Mouse (Mus musculus): ENCODE measurements at regions not wholly inside any gene's neighbourhood (a gene's known extent, or its start where the extent isn't known, plus 50 kb on each side); places are given as distances from the start of the nearest gene placed in this dataset.

DNA sequence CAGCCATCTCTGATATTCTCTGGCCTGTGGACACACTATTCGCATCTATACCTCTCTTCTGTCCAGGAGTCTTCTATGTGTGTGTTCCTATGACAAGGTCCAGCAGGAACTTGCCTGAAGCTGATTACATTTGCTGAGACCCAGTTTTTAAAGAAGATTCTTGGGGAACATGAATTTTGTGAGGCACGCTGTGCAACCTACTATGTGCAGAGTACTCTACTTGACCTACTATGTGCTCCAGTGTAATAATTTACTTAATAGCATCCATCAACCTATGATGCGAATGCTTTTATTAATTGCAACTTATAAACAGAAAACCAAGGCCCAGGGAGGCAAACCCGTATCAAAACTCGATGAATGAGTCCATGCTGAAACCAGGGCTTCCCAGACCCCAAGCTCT is 231.4 kb downstream of the Tex36 start:
- no peak for DNase-seq

DNA sequence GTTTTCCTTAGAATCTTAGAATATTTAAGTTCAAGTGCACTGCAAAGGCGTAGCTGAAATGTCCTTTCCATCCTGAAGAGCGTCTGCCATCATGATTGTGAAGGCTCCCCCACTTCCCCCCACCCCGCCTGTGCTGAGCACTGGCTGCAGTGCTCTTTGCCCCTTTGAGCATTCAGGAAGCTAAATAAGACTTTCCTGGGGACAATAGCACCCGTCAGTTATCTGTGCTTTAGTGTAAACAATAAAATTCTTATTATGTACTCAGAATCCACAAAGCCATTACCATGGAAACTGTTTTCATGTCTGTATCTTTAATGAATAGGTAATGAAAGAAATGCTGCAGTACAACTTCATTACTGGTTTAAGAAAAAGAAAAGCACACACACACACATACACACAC is 237.4 kb downstream of the Tex36 start:
- no peak for DNase-seq

DNA sequence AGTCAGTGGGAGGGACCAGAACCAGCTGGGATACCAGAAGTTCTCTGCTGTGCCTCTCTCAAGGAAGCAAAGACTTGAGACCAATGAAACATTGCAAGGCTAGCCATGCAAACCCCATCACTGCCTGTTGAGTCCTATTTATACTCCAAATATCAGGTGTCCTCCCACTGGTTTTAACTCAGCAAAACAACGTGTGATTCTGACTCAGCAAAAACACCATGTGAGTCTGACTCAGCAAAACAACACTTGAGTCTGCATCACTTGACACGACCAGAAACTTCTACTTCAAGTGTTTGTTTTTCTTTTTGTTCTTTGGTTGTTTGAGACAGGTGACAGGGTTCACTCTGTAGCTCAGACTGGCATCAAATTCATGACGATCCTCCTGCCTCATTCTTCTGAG is 204.6 kb upstream of the Ctbp2 start:
- no peak for DNase-seq

DNA sequence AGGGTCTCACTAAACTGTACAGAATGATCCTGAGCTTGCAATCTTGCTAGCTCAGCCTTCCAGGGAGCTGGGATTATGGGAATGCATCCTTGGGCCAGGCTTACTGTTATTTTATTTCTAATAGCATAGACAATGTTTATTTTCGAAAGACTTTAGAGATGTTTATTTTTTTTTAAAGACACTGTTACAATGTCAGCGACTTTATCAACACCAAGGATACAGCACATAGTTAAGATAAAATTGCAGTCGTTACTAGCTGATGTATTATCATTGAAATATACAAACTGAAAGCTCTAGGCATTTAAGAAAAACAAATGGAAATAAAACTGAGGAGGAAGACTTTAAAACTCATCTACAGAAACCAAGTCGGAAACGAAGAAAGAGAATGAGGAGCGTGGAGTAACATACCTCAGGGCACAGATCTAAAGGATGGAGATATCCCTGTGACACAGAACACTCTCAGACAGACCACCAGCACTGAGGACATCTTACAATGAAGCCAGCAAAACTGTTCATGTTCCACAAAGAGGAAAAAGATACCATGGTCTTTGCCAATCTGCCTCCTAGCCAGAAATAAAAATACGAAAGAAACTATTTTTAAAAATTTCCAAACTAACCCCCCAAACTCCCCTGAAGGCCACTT is 201.5 kb upstream of the Ctbp2 start:
- no peak for DNase-seq

DNA sequence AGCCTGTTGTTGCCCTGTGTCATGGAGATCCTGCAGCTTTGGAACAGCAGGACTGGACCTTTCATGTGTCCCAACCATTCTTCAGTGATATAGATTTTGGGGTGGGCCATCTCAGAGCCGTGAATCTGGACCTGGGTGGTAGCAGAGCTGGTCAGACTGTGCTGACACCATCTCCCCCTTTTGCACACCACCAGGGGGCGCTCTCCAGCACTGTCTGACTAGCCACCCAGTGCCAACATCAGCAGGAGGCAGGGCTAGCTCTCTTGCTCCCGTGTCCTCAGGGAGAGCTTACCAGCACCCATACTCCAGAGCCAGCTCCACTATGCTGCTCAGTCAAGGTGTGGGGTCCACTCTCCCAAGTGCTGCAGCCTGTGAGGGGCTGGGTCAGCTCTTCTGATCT is 199.8 kb upstream of the Ctbp2 start:
- DNase-seq = no peak

DNA sequence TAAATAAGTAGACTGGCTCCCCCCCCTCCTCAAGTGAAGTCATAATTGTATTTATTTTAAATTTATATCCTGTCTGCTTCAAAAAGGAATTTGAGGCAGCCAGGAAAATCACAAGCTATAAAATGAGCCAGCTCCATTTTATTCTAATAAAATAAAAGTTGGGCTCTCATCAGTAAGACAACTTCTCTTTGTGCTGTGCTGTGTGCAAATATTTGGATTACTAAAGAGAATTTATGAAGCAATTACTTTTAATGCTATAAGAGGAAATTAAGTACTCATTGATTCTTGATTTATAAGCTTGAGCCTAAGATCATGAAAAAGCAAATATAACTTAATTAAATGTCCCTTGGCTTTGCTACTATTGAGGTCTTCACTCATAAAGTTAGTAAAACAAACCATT is 193.4 kb upstream of the Ctbp2 start:
- DNase-seq = no peak

DNA sequence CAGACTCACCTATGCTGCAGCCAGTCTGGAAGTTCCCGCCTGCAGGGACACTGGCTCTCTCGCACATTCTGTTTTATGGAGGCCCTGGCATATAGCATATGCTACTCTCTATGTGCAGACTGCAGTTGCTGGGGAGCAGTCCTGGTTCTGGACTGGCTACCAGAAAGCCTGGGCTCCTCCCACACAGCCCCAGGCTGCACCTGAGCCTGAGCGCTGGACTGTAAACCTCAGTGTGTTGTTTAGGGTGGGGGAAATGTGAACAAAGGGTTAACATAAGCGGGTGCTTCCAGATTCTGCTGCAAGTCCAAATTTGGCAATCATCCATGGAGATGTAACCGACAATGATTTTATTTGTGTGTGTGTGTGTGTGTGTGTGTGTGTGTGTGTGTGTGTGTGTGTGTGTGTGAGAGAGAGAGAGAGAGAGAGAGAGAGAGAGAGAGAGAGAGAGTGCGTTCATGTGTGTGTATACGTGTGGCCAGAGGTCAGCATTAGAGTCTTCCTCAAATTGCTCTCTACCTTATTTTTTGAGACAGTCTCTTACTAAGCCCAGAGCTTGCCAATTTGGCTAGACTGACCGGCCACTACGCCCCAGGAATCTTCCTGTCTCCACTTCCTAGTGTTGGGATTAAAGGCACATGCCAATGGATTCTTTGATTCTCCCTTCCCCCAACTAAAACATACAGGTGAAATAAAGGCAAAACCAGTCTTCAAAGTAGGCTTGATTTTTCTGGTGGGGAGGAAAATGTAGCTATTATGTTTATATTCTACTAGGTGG is 192.7 kb upstream of the Ctbp2 start:
- DNase-seq = peak; percentile 5

DNA sequence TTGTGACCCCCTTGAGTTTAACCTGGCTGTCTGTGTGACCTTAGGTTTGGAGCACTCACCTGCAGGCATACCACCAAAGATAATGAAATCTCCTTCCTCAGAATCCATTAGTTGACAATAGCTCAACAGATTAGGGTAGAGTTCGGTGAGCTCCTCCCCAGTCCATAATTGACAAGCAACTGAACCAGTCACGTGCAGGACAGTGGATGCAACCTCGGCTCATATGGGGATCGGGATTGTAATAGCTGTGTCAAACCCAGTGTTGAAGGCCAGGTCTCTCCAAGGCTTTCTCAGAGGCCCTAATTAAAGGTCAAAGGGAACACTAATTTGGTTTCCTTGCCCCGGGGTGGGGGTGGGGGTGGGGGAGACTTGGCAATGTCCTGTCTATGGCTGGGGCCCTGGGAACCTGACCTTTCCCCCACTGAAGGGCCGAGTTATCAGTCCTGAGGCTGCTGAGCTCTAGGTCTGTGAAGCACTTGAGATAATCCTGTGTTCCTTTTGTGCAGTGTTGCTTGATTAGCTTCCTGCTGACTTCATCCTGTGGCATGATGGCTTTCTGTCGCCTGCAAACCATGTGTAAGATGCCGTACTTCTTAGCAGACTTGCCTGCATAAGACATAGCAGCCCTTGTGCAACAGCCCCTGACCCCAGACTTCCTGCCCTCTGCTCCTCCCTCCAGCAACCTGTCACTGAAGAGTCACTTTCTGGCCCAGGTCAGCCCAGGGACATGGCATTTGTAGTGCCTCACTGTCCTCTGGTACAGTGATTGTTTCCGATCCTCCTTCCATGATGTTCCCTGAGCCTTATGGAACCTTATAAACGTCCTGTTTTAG is 191.3 kb upstream of the Ctbp2 start:
- DNase-seq = no peak

DNA sequence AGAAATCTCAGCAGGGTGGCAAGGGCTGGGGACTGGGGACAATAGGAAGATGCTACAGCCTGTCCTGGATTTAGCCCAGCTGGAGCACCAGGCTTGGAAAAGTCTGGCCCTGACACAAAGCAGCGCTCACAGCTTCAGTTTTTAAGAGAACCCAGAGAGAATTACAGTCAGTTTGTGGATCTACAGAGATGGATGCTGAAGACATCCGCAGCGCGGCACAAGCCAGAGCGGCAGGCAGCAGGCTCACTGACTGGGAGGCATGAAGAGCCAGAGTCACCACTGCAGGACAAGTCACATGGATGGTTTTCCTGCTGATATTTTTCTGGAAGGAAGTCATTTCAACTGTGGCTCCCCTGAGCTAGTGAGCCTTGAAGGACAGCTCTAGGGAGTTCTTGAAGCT is 189.0 kb upstream of the Ctbp2 start:
- DNase-seq = no peak

DNA sequence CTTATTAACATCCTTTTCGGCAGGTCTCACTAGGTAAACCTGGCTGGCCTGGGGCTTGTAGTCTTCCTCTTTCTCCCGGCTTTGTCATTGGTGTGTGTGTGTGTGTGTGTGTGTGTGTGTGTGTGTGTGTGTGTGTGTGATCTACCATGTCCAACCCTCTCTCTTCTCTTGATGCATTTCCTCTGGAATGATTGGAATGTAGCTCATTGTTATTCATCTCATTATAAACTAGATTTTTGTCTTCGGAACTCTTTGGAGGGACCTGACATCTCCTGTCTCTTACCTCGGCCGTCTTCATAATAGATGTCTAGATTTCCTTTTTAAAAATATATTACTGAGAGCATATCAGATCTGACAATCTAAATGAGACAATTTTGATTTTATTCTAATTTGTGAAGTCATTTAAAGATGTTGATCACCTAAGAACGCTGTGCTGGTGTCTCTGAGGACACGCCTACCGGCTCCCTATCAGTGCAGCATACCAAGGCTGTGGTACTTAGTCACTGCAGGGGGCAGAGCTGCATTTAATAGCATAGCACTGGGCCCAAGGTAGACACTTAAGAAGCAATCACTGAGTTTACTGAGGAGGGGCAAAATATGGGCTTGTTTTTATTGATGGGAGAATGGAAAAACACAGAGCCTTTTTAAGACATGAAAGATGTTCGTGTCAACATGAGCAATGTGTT is 187.1 kb upstream of the Ctbp2 start:
- DNase-seq = no peak

DNA sequence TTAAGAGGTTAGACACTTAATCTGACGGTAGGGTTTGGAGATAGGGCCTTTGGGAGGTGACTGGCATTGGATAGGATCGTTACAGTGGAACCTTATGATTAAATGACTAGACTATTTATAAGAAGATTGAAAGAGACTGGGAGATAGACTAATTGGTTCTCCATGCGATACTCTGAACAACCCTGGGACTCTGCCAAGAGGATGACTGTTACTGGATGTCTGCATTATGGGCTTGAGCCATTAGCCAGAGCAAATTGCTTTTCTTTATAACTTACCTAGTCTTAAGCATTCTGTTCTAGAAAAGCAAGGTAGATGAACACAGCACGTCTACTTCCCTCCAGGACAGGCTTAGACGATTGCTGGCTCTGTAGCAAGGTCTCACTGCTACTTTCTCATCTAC is 180.3 kb upstream of the Ctbp2 start:
- DNase-seq = no peak

DNA sequence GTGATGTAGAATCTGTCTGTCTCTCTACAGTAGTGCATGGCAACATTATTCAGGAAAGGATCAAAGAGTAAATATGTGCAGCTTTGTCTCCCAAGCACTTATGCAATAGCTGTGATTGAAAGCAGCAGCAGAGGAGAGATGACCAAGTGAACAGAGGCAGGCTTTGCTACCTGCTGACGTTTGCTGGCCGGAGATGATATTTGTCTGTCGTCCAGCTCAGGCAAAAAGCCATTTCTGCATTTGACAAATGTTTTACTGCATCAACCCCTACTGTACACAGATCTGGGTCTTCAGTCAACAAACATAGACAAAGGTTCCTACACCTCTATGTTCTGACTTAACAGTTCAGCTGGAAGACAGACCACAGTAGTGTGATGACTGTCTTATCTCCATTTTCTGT is 166.3 kb upstream of the Ctbp2 start:
- DNase-seq = no peak

DNA sequence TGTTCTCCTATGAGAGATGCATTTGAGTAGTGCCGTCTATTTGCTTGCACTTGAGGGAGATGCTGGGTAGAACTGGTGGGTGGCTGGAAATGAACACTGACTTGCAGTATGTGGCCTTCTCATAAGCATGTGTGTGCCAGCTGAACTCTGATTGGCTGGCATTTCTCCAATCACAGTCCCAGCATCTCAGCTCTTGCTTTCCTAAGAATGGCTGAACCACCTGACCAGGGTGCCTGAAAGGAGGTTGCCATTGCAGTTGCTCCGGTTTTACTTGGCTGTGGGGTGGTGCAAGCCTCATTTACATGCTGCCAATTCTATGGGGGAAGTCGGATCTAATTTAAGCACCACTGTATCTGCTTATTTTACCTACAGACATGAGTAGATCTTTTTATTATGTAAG is 164.1 kb upstream of the Ctbp2 start:
- no peak for DNase-seq

DNA sequence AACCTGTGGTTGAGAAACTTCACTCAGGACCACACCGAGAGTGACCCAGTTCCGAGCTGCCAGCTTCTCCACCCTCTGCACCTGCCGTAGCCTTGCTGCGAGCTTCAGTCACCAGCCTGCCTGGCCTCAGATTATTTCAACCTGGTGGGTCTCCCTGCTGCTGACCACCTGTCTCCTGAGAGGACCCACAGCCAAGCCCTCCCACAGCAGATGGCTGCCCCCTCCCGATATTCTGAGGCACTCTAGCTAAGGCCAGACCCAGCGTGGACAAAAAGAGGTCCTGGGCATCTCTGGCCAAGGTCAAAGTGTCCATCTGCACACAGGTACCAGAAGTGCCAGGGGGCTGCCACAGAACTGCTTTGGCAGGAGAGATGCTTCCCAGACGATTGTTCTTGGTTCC is 162.7 kb upstream of the Ctbp2 start:
- DNase-seq = no peak

DNA sequence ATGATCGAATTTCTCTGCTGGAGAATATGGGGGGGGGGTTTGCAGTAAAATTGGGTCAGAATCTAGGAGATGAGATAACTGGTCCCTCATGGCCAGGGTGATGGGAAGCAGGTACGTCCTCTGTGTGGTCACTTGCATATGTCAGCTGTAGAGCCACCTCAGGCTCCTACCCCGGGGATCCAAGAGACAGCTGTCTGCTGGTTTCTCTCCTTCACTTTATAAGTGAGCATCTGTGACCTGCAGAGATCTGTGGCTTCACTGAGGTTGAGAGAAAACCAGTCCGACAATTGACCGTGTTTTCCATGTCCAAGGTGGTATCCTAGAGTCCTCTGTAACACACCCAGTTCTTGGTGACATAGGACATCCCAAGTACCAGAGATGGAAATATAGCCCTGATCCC is 162.1 kb upstream of the Ctbp2 start:
- no peak for DNase-seq

DNA sequence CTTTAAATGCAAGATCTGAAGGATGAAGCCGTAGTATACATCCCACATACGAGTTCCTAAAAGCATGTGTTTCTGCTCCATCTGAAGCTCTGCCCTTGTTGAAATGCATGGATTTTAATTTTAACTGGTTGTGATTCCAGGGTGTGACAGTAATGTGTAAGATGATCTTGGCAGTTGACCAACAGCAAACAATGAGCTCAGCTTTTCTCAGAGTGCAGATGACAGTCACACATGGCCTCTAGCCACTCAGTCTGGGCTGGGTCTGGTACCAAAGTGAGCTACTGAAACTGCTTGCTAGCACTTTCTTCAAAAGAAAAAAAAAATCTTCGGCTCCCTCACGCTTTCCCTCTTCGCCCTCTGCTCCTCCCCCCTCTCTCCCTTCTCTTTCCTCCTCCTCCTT is 138.0 kb upstream of the Ctbp2 start:
- no peak for DNase-seq

DNA sequence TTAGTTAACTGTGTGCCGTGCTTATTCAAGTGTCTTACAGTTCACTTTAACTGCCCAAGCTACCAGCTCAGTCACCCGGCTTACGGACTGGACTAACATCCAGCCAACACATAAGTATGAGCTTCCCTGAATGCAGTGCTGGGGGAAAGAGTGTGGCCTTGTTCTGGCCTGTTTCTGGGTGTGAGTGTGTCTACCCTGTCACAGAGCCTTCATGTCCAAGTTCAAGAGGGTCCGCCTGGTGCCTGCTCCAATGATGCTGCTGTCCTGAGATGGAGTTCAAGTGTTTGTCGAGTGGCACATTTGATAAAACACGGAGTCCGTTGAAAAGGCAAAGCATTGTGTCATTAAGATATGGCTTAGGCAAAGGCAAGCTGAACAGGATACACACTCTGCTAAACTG is 135.0 kb upstream of the Ctbp2 start:
- no peak for DNase-seq

DNA sequence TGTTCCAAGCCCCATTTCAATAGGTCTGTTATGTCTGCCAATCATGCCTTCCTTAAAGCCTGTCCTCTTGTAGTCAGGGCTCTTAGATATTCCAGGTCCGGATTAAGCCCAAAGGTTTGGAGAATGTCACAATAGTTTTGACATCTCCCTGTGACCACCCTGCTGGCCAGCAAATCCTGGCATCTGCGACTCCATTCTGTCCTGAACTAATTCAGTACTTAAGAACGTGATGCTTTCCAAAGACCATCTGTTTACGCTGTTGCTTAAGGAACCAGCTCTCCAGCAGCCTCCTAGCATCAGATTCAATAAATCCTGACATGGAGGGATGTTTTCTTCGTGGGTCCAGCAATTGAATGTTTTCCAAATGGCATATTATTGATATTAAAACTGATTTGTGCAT is 132.7 kb upstream of the Ctbp2 start:
- peak; percentile 11 for DNase-seq

DNA sequence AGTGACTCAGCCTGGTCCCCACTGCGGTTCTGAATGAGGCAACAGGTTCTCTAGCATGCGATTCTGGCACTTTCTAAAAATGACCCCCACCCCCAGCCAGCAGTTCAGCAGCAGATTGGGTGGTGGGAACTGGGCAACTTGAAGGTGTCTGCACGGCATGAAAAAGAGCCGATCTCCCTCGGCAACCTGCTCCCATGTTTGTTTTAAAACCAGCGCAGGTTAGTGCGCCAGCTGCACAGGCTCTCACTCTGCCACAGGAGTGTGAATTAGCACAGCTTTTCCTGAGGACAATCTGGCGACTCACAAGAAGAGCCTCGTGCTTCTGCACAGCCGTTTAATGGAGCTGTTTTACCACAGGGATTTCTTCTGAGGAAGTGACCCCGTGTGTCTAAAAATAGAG is 120.4 kb upstream of the Ctbp2 start:
- no peak for DNase-seq

DNA sequence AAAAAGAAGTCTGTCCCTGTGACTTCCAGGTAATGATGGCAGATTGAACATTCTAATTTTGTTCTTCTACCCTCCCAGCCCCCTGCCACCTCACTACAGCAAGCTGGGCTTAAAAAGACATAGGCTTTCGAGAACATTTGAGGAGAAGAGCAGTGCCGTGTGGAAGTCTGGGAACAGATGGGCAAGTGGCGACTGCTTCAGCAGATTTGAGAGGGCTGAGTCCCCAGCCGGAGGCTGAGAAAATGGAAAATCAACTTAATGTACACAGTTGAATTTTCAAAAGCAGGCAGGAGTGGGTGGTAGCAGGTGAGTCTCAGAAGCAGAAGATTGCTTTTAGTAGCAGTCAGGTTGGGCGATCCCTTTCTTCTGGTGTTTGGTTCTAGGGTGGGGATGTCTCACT is 110.2 kb upstream of the Ctbp2 start:
- DNase-seq = no peak

DNA sequence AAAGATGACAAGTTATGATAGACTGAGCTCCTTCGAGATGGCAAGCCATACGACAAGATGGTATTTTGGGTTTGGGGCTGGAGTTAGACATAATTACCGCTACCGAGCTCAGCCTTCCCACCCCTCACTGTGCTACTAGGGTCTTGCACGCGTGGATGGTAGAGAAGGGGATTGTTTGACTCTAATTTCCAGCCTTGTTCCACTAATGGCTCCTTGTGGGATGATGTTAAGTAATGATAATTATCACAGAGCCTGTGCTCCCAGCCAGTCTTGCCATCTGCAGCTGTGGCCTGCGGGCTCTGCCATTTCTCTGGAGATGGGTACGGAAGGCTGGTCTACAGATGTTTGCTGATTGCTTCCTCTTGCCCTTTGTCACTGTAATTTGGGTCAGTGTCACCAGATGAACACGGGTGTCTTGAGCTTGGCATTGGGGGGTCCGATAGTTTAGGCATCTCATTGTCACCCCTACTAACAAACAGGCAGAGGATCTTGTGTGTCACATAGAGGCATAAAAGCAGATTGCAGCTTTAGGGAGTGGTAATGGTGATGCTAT is 108.8 kb upstream of the Ctbp2 start:
- DNase-seq = no peak

DNA sequence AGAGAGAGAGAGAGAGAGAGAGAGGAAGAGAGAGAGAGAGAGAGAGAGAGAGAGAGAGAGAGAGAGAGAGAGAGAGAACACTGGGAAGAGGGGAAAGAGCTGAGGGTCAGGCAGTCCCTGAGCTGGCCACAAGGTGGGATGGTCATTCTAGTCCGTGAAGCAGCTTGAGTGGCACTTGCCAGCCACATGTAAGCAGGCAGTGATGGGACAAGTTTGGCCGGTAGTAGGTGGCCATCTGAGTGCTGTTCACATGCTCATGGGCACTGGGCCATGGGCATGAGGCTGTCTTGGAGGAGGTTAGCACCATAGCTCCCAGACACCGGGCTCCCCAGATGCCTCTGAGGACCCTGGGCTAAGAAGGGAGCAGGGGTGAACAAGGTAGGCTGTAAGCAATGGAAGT is 106.7 kb upstream of the Ctbp2 start:
- peak; percentile 2 for DNase-seq
